Mouse (Mus musculus) retina, postnatal 1 day (tissue): ENCODE results near the gene Coro1c.
A peak's percentile ranks its signal among the peaks of the same experiment; 100 is the strongest.

Source experiments
- DNase-seq: peaks from one replicate; pipeline ENCODE4 v3.0.0-alpha.2; 2012

The Coro1c gene

DNA sequence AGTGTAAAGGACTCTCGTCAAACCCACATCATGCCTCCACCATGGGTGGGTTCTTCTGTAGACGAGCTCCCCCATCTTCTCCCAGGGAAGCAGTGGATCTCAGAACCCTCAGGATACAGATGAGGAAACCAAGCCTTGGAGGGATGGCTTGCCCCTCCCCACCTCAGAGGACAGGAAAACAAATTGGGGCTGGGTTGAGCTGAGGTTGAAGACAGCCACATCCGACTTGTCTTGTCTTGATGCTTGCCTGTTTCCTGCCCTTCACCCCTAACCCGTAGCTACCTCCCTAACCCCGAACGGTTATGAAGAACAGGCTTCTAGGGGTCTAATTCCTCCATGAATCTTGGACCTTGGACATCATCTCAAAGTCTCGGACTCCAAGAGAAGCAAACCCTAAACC, 83.0 kb downstream of the Coro1c start:
- no peak for DNase-seq

- DNase-seq: no peak
Measured at GRCm38 (mm10) chr5:113824228-113824627, 84.3 kb downstream of the Coro1c start.

- DNase-seq: no peak
Measured at GRCm38 (mm10) chr5:113818572-113818971, 90.0 kb downstream of the Coro1c start.

DNA sequence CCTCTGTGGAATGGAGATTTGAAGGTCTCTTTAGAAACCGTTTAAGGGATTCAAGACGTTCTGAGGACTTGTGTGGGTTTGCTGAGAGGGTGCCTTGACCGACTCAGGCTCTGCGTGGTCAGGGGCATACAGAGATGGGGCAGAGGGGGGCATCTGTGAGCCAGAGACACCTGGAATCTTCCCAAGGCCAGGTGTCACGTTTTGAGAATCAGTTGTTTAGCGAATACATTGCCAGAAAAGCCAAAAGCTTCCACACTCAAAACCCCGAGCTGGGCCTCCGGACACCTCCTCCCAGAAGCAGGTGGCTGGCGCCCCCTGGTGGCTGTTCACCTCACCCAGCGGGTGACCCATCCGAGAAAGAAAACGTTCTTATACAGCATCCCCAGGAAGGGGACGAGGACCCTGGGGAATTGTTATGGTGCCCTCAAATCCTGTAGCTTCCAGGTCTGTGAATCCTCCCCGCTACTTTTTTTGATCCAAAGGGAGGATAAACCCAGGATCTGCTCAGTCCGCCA, 92.9 kb downstream of the Coro1c start:
- DNase-seq: peak; percentile 83

DNA sequence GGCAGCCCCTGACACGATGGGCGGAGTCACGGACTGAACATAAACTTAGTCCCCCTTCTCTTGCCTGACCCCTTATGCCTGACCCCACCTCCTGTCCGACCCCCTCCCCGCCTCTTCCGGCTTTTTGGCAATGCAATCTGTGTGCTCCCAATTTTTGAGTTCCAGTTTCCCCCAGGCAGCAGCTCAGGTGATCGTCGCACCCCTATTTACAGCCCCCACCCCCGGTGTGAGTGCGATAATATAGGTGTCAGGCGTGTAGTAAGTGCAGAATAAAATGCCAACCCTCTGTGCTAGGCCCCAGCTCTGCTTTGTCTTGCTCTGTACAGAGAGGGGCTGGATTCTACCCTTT, 93.5 kb downstream of the Coro1c start:
- DNase-seq: no peak

DNA sequence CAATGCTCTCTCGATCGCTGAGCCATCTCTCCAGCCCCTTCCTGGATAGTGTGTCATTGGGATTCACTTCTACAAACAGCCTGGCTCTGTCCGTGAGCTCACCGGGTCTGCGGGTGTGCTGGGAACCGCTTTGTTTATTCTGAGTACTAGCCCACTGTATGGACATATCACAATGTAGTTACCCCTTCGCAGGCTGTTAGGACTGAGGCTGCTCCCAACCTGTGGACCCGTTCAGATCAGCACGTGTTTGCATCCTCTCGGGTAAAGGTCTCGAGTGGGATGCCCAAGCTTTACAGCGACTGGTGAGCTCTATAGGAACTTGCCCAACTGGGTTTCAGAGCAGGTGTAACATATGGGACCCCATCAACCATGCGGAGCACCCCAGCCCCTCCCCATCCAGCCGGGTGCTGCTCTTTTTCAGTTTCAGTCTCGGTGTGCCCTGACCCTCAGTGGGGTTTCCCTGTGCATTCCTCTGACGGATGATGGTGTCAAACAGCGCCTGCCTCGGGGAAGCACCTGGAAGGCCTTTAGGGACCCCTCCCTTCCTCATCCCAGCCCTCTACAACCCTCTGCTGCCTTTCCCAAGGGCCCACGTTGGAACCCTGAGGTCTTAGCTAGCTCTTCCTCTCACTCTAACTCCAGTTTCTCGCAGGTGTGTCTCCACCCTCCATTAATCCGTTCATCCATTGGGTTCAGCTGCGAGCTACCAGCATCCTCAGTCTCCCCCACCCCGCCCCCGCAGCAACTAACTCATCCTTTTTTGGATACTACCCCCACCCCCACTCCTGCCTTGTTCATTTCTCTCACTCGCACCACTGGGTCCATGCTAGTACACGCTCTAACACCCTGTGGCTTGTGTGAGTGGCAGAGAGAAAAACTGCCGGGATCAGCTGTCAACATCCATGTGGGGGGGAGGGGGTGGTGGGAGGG, 94.2 kb downstream of the Coro1c start:
- DNase-seq: no peak

DNA sequence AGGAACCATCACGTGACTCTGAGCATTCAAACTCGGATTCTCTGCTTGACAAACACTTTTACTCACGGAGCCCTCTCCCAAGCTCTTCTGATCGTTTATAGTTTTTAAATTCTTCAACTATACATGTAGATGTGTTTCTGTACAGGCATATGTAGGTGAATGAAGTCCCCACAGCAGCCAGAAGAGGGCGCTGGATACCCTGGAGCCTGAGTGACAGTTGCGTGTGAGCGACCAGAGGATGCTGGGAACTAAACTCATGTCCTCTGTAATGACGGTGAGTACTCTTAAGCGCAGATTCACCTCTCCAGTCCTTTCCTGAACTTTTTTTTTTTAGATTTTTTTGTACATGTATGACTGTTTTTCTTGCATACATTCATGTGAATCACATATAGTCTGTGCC, 95.0 kb downstream of the Coro1c start:
- peak; percentile 24 for DNase-seq

GRCm38 (mm10) chr5:113812638-113813037, 95.9 kb downstream of the Coro1c start:
- DNase-seq: no peak

- peak; percentile 32 for DNase-seq
Measured at GRCm38 (mm10) chr5:113811824-113812420, 96.6 kb downstream of the Coro1c start.

GRCm38 (mm10) chr5:113810111-113810510, 98.4 kb downstream of the Coro1c start:
- DNase-seq: no peak

DNA sequence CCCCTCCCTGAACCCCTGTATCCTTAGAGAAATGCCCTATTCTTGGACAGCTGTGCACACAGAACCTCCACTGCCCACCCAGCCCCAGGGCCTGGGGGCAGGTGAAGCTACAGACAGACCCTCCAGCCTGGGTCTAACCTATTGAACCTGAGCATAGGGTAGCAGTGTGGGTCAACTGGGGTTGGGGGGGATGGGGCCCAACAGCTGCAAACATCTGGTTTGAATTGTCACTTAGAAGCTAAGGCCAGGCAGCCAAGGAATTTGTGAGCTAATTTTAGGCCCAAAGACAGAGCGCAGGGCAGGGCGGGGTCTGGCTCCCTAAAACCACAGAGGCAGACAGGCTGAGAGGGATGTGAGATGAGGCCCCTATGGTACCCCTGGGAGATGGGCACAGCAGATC, 100.4 kb downstream of the Coro1c start:
- DNase-seq: no peak

DNA sequence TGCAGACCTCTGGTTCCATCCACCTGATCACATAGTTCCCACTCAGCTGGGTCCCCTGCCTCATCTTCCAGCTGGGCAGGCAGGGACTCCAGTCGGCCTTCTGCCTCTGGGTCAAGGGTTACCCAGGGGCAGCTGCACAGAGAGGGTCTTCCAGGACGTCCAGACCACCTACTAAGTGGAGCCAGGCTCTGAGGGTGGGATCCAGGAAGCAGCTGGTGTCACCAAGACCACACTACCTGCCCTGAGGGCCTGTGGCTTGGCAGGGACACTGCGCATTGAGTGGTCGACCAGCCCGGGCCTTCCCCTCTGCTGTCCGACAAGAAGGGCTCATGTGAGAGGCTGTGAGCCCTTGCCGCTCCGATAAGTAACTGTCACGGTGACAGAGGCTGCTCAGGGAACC, 100.8 kb downstream of the Coro1c start:
- no peak for DNase-seq

DNA sequence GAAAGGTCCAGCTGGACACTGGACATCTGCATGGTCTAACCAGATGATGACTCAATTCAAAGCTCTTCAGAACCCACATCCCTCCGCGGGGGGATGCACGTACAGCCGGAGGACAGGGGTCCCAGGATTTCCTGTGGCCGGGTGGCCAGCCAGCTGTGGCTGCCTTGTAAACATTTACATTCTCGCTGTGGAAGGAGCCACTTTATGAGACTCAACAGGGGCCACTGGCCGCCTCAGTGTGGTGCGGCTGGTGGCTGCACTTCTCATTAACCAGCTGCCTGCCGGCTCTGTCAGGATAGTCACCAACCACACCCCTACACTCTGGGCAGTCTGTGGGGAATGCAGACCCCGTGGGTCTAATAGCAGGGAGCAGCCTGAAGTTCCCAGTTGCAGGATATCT, 102.1 kb downstream of the Coro1c start:
- DNase-seq: no peak

GRCm38 (mm10) chr5:113805301-113805700, 103.3 kb downstream of the Coro1c start:
- no peak for DNase-seq

- no peak for DNase-seq
Measured at GRCm38 (mm10) chr5:113804395-113804966, 104.1 kb downstream of the Coro1c start.

DNA sequence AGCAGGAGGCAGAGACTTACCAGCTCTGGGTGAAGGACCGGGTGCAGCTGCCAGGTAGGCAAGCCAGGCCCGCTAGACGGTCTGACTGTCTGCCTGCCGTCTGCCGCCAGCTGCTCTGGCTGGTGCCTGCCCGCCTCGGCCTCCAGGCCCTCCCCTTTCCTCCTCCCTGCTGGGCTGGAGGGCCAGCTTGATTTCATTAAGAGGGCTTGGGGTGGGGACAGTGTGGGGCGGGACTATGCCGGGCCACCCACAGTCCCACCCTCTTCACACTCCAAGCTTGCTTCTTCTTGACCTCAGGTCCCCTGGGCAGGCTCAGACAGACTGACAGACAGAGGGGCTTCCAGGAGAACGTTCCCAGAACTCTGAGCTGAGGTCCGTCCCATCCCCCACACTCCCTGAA, 108.3 kb downstream of the Coro1c start, which contains the start of gene Tmem119:
Gene Tmem119, minus strand, starts transcription at position 237 of the 400 bp plus-strand sequence.
- DNase-seq: peak; percentile 88

DNA sequence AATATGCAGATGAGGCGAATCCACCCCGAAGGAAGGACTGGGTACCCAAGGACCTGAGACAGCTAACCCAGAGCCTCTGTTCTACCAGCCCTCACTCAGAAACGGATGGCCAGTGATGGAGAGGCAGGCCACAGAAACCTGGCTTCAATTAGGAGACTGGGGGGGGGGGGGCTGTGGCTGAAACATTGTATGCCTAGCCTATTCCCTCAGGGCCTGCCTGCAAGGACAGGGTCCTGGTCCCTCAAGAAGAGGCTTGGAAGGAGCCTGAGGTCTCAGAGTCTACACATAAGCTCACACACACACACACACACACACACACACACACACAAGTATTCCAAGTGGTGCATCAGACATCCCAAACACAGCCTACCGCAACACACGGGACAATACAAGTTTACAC, 108.9 kb downstream of the Coro1c start:
- no peak for DNase-seq

GRCm38 (mm10) chr5:113798525-113798924, 110.0 kb downstream of the Coro1c start:
- no peak for DNase-seq

DNA sequence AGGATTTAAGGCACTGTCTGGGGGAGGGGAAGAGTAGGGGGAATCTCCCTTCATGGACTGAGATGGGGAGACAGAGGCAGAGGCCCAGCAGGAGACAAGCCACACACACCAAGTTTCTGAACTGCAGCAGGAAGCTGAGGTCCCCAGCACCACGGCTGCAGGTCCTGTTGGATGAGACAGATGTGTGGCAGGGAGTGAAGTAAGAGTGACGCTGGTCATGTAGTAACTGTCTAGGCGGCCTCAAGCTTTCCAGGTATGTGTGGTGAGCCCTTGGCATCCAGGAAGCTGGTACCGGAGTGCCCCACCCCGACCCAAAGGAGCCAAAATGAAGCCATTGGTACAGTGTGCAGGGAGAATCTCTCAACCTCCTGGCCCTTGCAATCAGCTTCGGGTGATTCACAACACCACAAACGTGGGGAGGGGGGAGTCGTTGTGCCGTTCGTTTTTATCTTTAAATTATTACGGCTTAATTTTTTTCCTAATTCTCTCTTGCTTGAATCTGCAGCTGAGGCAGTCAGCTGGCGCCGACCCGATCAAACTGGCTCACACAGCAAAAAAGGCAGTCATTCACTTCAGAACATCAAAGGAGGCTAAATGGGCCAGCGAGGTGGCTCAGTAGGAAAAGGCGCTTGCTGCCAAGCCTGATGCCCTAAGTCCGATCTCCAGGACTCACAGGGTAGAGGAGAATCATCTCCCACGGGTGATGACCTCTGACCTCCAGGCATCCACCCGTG, 111.2 kb downstream of the Coro1c start:
- DNase-seq: no peak

DNA sequence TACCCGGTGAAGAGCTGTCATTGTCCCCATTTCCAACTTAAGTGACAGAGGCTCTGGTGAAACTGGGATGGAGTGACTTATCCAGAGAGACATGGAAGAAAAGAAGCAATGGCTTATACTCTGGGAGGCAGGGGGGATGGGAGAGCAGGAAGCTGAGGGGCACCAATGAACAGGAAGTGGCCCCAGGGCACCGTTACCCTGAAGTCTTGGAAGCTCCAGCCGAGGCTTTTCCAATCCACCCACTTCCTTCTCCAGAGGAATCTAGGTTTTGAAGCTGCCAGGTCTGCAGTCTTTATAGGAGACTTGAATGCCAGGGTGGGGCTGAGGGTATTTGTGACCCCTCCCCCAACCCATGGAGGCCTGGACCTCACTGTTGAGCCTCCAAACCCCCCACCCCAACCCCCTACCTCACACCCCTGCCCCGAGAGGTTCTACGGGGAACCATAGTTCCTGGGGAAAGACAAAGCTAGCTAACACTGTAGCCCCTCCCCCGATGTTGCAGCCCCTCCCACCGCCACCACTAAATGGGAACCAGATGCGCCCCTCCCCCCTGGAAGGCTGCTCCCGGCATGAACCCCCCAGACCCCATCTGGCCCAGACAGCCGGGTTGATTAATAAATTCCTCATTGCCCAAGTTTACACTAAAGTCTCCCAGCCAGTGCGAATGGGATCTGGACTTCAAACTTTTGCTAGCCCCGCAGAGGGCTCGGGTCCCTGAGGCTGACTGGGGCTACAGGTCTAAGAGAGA, 112.0 kb downstream of the Coro1c start:
- peak; percentile 24 for DNase-seq
